Mouse (Mus musculus): Measurements from ENCODE around the gene Mindy2. TPM values are rescaled to one million over a fixed set of nuclear protein-coding genes. Genes with fewer than 3 reads are reported as not detected.

Gene Mindy2
- polyA plus RNA-seq, 1 experiment, result 4.0 TPM

GRCm38 (mm10) chr9:70650994-70651393, 6.0 kb downstream of the Mindy2 start:
- TF ChIP-seq MYOD1 (IDR thresholded peaks at IDR 0.05; ENCODE audit: control insufficient read depth in 1 of 3, insufficient read length in 2 of 3, low read depth in 2 of 3) (no peak), CEBPB (IDR thresholded peaks at IDR 0.05; ENCODE audit: insufficient read depth, poor library complexity, severe bottlenecking) (no peak), TCF3 (IDR thresholded peaks at IDR 0.05; ENCODE audit: insufficient read length, low read depth) (no peak), USF1 (IDR thresholded peaks at IDR 0.05; ENCODE audit: low read depth) (no peak), MAX (IDR thresholded peaks at IDR 0.05; ENCODE audit: low read depth) (no peak), REST (IDR thresholded peaks at IDR 0.05; ENCODE audit: insufficient read depth, insufficient read length) (no peak), POLR2A (IDR thresholded peaks at IDR 0.05; ENCODE audit: insufficient read length, low read depth) (no peak), SRF (IDR thresholded peaks at IDR 0.05; ENCODE audit: control insufficient read depth, insufficient read length, low read depth) (no peak), E2F4 (IDR thresholded peaks at IDR 0.05; ENCODE audit: insufficient read depth) (no peak), POLR2AphosphoS2 (IDR thresholded peaks at IDR 0.05; ENCODE audit: insufficient read length, low read depth) (no peak), TCF12 (IDR thresholded peaks at IDR 0.05; ENCODE audit: insufficient read depth, poor library complexity, severe bottlenecking) (no peak), MYOG (IDR thresholded peaks at IDR 0.05; ENCODE audit: control insufficient read depth in 1 of 3, insufficient read depth in 1 of 3, insufficient read length in 2 of 3, low read depth in 2 of 3) (no peak)
- Histone ChIP-seq H3K27me3 (ENCODE audit: control insufficient read depth, insufficient read depth, insufficient read length) (no peaks in the 10 kb centered on the region), H3K36me3 (ENCODE audit: control insufficient read depth, insufficient read depth) (peaks cover 8% of the 10 kb centered on the region), H3K4me2 (ENCODE audit: low read depth) (no peak overlapping the region), H3K4me3 (no peak overlapping the region), H3ac (ENCODE audit: control insufficient read depth, insufficient read length) (no peak overlapping the region), H3K79me2 (ENCODE audit: control insufficient read depth, insufficient read depth) (peaks cover 7% of the 10 kb centered on the region)

DNA sequence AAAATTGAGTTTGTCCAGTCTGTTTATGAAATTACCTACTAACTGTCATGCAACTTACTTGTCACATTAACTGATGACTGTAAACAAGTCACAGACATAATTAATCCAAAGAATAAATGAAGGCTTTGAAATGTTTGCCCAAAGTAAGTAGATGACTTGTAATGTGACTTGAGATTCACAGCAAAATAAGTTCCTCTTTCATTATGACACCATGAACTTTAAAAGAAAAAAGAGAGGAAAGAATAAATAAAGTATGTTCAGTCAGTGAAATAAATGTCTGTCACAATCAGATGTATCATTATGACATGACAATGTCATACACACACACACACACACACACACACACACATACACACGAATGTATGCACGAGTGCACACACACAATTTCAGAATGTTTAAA, 6.7 kb downstream of the Mindy2 start:
- no peak for TF ChIP-seq CEBPB (IDR thresholded peaks at IDR 0.05; ENCODE audit: insufficient read depth, poor library complexity, severe bottlenecking)
- TF ChIP-seq E2F4 (IDR thresholded peaks at IDR 0.05; ENCODE audit: insufficient read depth), result no peak
- no peak for TF ChIP-seq TCF12 (IDR thresholded peaks at IDR 0.05; ENCODE audit: insufficient read depth, poor library complexity, severe bottlenecking)
- TF ChIP-seq MAX (IDR thresholded peaks at IDR 0.05; ENCODE audit: low read depth), result no peak
- no peak for TF ChIP-seq USF1 (IDR thresholded peaks at IDR 0.05; ENCODE audit: low read depth)
- no peak for TF ChIP-seq MYOD1 (IDR thresholded peaks at IDR 0.05; ENCODE audit: control insufficient read depth in 1 of 3, insufficient read length in 2 of 3, low read depth in 2 of 3)
- no peak for TF ChIP-seq POLR2A (IDR thresholded peaks at IDR 0.05; ENCODE audit: insufficient read length, low read depth)
- no peak for TF ChIP-seq SRF (IDR thresholded peaks at IDR 0.05; ENCODE audit: control insufficient read depth, insufficient read length, low read depth)
- no peak for TF ChIP-seq REST (IDR thresholded peaks at IDR 0.05; ENCODE audit: insufficient read depth, insufficient read length)
- TF ChIP-seq TCF3 (IDR thresholded peaks at IDR 0.05; ENCODE audit: insufficient read length, low read depth), result no peak
- no peak for TF ChIP-seq POLR2AphosphoS2 (IDR thresholded peaks at IDR 0.05; ENCODE audit: insufficient read length, low read depth)
- no peak for TF ChIP-seq MYOG (IDR thresholded peaks at IDR 0.05; ENCODE audit: control insufficient read depth in 1 of 3, insufficient read depth in 1 of 3, insufficient read length in 2 of 3, low read depth in 2 of 3)
- no peak overlapping the region for H3K4me3 ChIP-seq
- no peak overlapping the region for H3ac ChIP-seq (ENCODE audit: control insufficient read depth, insufficient read length)
- no peak overlapping the region for H3K4me2 ChIP-seq (ENCODE audit: low read depth)
- H3K27me3 ChIP-seq (ENCODE audit: control insufficient read depth, insufficient read depth, insufficient read length), result no peaks in the 10 kb centered on the region
- H3K79me2 ChIP-seq (ENCODE audit: control insufficient read depth, insufficient read depth), result peaks cover 7% of the 10 kb centered on the region
- peaks cover 8% of the 10 kb centered on the region for H3K36me3 ChIP-seq (ENCODE audit: control insufficient read depth, insufficient read depth)

DNA sequence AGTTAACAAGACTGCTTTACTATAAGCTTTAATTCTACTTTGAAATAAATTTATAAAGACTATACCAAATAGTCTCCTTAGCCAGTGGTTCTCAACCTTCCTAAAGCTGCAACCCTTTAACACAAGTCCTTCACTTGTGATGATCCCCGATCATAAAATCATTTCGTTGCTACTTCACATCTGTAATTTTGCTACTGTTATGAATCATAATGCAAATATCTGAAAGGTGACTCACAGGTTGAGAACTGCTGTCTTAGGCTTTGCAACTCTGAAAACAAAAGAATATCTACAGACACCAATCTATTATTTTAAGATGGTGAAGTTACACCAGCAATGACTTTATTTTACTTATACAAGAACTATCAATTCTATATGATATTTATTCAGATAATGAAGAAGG, 20.2 kb downstream of the Mindy2 start:
- Histone ChIP-seq H3K4me2 (ENCODE audit: low read depth) (no peak overlapping the region), H3K27me3 (ENCODE audit: control insufficient read depth, insufficient read depth, insufficient read length) (no peaks in the 10 kb centered on the region), H3K36me3 (ENCODE audit: control insufficient read depth, insufficient read depth) (no peaks in the 10 kb centered on the region), H3K79me2 (ENCODE audit: control insufficient read depth, insufficient read depth) (no peaks in the 10 kb centered on the region), H3K4me3 (no peak overlapping the region), H3ac (ENCODE audit: control insufficient read depth, insufficient read length) (no peak overlapping the region)
- TF ChIP-seq POLR2AphosphoS2 (IDR thresholded peaks at IDR 0.05; ENCODE audit: insufficient read length, low read depth), result no peak

GRCm38 (mm10) chr9:70631665-70632064, 25.3 kb downstream of the Mindy2 start:
- no peaks in the 10 kb centered on the region for H3K27me3 ChIP-seq (ENCODE audit: control insufficient read depth, insufficient read depth, insufficient read length)
- H3ac ChIP-seq (ENCODE audit: control insufficient read depth, insufficient read length), result no peak overlapping the region
- H3K4me3 ChIP-seq, result no peak overlapping the region
- no peaks in the 10 kb centered on the region for H3K36me3 ChIP-seq (ENCODE audit: control insufficient read depth, insufficient read depth)
- TF ChIP-seq E2F4 (IDR thresholded peaks at IDR 0.05; ENCODE audit: insufficient read depth) (no peak), USF1 (IDR thresholded peaks at IDR 0.05; ENCODE audit: low read depth) (no peak), MYOG (IDR thresholded peaks at IDR 0.05; ENCODE audit: control insufficient read depth in 1 of 3, insufficient read depth in 1 of 3, insufficient read length in 2 of 3, low read depth in 2 of 3) (no peak), POLR2A (IDR thresholded peaks at IDR 0.05; ENCODE audit: insufficient read length, low read depth) (no peak), MAX (IDR thresholded peaks at IDR 0.05; ENCODE audit: low read depth) (no peak), TCF12 (IDR thresholded peaks at IDR 0.05; ENCODE audit: insufficient read depth, poor library complexity, severe bottlenecking) (no peak), POLR2AphosphoS2 (IDR thresholded peaks at IDR 0.05; ENCODE audit: insufficient read length, low read depth) (no peak), REST (IDR thresholded peaks at IDR 0.05; ENCODE audit: insufficient read depth, insufficient read length) (no peak), SRF (IDR thresholded peaks at IDR 0.05; ENCODE audit: control insufficient read depth, insufficient read length, low read depth) (no peak), CEBPB (IDR thresholded peaks at IDR 0.05; ENCODE audit: insufficient read depth, poor library complexity, severe bottlenecking) (no peak)
- H3K4me2 ChIP-seq (ENCODE audit: low read depth), result no peak overlapping the region
- H3K79me2 ChIP-seq (ENCODE audit: control insufficient read depth, insufficient read depth), result no peaks in the 10 kb centered on the region

GRCm38 (mm10) chr9:70629711-70630110, 27.3 kb downstream of the Mindy2 start:
- no peak overlapping the region for H3K4me2 ChIP-seq (ENCODE audit: low read depth)
- H3K79me2 ChIP-seq (ENCODE audit: control insufficient read depth, insufficient read depth), result no peaks in the 10 kb centered on the region
- H3K4me3 ChIP-seq, result no peak overlapping the region
- H3ac ChIP-seq (ENCODE audit: control insufficient read depth, insufficient read length), result no peak overlapping the region
- no peaks in the 10 kb centered on the region for H3K27me3 ChIP-seq (ENCODE audit: control insufficient read depth, insufficient read depth, insufficient read length)
- no peaks in the 10 kb centered on the region for H3K36me3 ChIP-seq (ENCODE audit: control insufficient read depth, insufficient read depth)
- TF ChIP-seq REST (IDR thresholded peaks at IDR 0.05; ENCODE audit: insufficient read depth, insufficient read length) (no peak), MYOD1 (IDR thresholded peaks at IDR 0.05; ENCODE audit: control insufficient read depth in 1 of 3, insufficient read length in 2 of 3, low read depth in 2 of 3) (no peak), TCF12 (IDR thresholded peaks at IDR 0.05; ENCODE audit: insufficient read depth, poor library complexity, severe bottlenecking) (no peak), CEBPB (IDR thresholded peaks at IDR 0.05; ENCODE audit: insufficient read depth, poor library complexity, severe bottlenecking) (no peak), POLR2A (IDR thresholded peaks at IDR 0.05; ENCODE audit: insufficient read length, low read depth) (no peak), SRF (IDR thresholded peaks at IDR 0.05; ENCODE audit: control insufficient read depth, insufficient read length, low read depth) (no peak), TCF3 (IDR thresholded peaks at IDR 0.05; ENCODE audit: insufficient read length, low read depth) (no peak), POLR2AphosphoS2 (IDR thresholded peaks at IDR 0.05; ENCODE audit: insufficient read length, low read depth) (no peak), MAX (IDR thresholded peaks at IDR 0.05; ENCODE audit: low read depth) (no peak), E2F4 (IDR thresholded peaks at IDR 0.05; ENCODE audit: insufficient read depth) (no peak), MYOG (IDR thresholded peaks at IDR 0.05; ENCODE audit: control insufficient read depth in 1 of 3, insufficient read depth in 1 of 3, insufficient read length in 2 of 3, low read depth in 2 of 3) (no peak), USF1 (IDR thresholded peaks at IDR 0.05; ENCODE audit: low read depth) (no peak)

Data from myocyte (in vitro differentiated cells).